Mouse (Mus musculus) CH12.LX (cell line): ENCODE results near the gene Hcrtr1.

Experiments
- CTCF ChIP-seq, 2 experiments: IDR thresholded peaks in 1 of 2; conservative IDR thresholded peaks in 1 of 2; 2 replicates each; pipeline ENCODE4 v1.5.1; 2011 to 2012; ENCODE audit warnings: low read depth in 2 of 2, low read length in 2 of 2, improper control_type of control experiment in 1 of 2, inconsistent platforms in 1 of 2, mild to moderate bottlenecking in 1 of 2, moderate library complexity in 1 of 2
- USF1 ChIP-seq: IDR thresholded peaks from 2 replicates; pipeline ENCODE4 v1.6.1; 2014; ENCODE audit warnings: low read depth, mild to moderate bottlenecking, inconsistent platforms, low read length, improper control_type of control experiment
- ZC3H11A ChIP-seq: IDR thresholded peaks from 2 replicates; pipeline ENCODE4 v1.6.1; 2012; ENCODE audit warnings: low read depth, mild to moderate bottlenecking, inconsistent platforms, low read length, improper control_type of control experiment

GRCm38 (mm10) chr4:130179876-130180275 is 40.7 kb upstream of the Hcrtr1 start:
- TF ChIP-seq USF1 (no peak), ZC3H11A (no peak), CTCF (conservative IDR thresholded peaks at IDR 0.05 in 1 of 2, IDR thresholded peaks at IDR 0.05 in 1 of 2; ENCODE audit: low read depth in 2 of 2, low read length in 2 of 2) (no peak)
